Mouse (Mus musculus): Measurements from ENCODE around the gene Spag6l. TPM values are rescaled to one million over a fixed set of nuclear protein-coding genes. Genes with fewer than 3 reads are reported as not detected.

Gene Spag6l
- total RNA-seq, 2 experiments from 2014 or later, result 10.5 to 11.0 TPM

Other genes starting within 250 kb of the Spag6l start
- gene Fgd4, start 228.9 kb downstream of the Spag6l start, total RNA-seq (2021), result 10 to 100 TPM; 50.8 to 52.6 TPM
- gene Olfr19, start 153.1 kb downstream of the Spag6l start, total RNA-seq (2021), result not detected
- not detected for gene Igll1, start 34.5 kb upstream of the Spag6l start, total RNA-seq (2021)
- 10 to 100 TPM; 60.8 to 63.8 TPM for gene Top3b, start 41.3 kb upstream of the Spag6l start, total RNA-seq (2021)
- gene Vpreb1, start 41.4 kb upstream of the Spag6l start, total RNA-seq (2021), result not detected
- 10 to 100 TPM; 25.2 to 25.7 TPM for gene Ppm1f, start 67.0 kb upstream of the Spag6l start, total RNA-seq (2021)
- gene Mapk1, start 153.9 kb upstream of the Spag6l start, total RNA-seq (2021), result 100 to 1,000 TPM; 469 to 480 TPM
- gene Ypel1, start 240.2 kb upstream of the Spag6l start, total RNA-seq (2021), result 10 to 100 TPM; 78.5 to 91.2 TPM